Mouse (Mus musculus): ENCODE results near the gene Gse1.

The Gse1 gene

GRCm38 (mm10) chr8:120489142-120489754 lies 261.0 kb downstream of the Gse1 start:
- peak; percentile 56 for DNase-seq

- no peak for DNase-seq
Observed at GRCm38 (mm10) chr8:120489771-120490281, 261.6 kb downstream of the Gse1 start.

GRCm38 (mm10) chr8:120490354-120491141 lies 262.3 kb downstream of the Gse1 start:
- DNase-seq = no peak

GRCm38 (mm10) chr8:120491166-120491793 lies 263.0 kb downstream of the Gse1 start:
- DNase-seq = no peak

- DNase-seq = no peak
Observed at GRCm38 (mm10) chr8:120492193-120492880, 264.1 kb downstream of the Gse1 start.

- no peak for DNase-seq
Observed at GRCm38 (mm10) chr8:120492881-120493220, 264.6 kb downstream of the Gse1 start.

GRCm38 (mm10) chr8:120493508-120494464 lies 265.5 kb downstream of the Gse1 start:
- DNase-seq = no peak

GRCm38 (mm10) chr8:120494903-120495302 lies 266.6 kb downstream of the Gse1 start:
- DNase-seq = peak; percentile 63

GRCm38 (mm10) chr8:120495461-120495860 lies 267.2 kb downstream of the Gse1 start:
- no peak for DNase-seq

- DNase-seq = no peak
Observed at GRCm38 (mm10) chr8:120496478-120496877, 268.2 kb downstream of the Gse1 start.

GRCm38 (mm10) chr8:120497503-120497946 lies 269.3 kb downstream of the Gse1 start:
- no peak for DNase-seq

GRCm38 (mm10) chr8:120498349-120498831 lies 270.1 kb downstream of the Gse1 start:
- DNase-seq = no peak

GRCm38 (mm10) chr8:120498926-120499605 lies 270.8 kb downstream of the Gse1 start:
- DNase-seq = no peak

GRCm38 (mm10) chr8:120500701-120501261 lies 272.5 kb downstream of the Gse1 start:
- no peak for DNase-seq

- no peak for DNase-seq
Observed at GRCm38 (mm10) chr8:120501426-120501825, 273.2 kb downstream of the Gse1 start.

GRCm38 (mm10) chr8:120502428-120502827 lies 274.2 kb downstream of the Gse1 start:
- DNase-seq = no peak

GRCm38 (mm10) chr8:120504251-120505081 lies 276.2 kb downstream of the Gse1 start:
- DNase-seq = no peak

GRCm38 (mm10) chr8:120505082-120505511 lies 276.8 kb downstream of the Gse1 start:
- no peak for DNase-seq

GRCm38 (mm10) chr8:120505619-120506310 lies 277.5 kb downstream of the Gse1 start:
- DNase-seq = no peak

Measured in right cerebral cortex, postnatal 4 days (tissue).